Mouse (Mus musculus) ovary, postnatal 36 days (tissue): Measurements from ENCODE around the gene Tnpo3.

Experiments
- DNase-seq: peaks from one replicate; pipeline ENCODE4 v3.0.0; 2022; ENCODE audit warnings: low spot score, mixed read lengths

Tnpo3 gene

DNA sequence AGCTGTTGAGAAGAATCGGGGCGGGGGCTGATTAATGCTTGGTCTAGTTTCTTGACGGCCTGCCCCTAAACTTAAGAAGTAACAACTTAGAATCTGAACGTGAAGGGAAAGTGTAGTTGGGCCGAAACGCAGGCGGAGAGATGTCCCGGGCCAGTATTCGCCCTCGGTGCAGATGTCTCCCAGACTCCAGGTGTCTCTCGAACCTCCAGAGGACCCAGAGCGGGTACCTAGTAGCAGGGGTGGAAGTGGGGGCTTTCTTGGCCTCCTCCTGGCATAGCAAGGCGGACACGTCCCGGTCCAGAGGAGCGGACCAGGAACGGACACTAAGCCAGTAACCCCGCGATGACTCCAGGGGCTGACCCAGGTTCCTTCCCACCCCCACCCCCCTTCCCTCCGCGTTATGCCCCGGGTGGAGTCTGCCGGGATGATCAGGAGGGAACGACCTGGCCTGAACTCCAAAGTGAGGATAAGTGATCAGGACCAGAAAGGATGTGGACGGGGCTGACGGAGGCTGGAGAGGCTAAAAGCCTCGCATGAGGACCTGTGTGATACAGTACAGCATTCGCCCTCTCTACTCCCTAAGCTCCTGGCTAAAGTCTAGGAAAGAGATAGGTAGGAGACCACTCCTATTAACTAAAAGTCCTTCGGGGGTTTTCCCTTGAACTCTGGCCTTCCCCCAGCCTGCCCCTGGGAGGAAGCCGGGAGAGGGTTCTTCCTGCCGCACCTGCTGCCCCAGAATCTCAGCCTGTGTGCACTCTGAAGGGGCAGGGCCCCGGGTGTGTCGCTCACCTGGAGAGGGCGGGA is 82.1 kb downstream of the Tnpo3 start:
- DNase-seq, result no peak

GRCm38 (mm10) chr6:29526281-29527251 is 83.1 kb downstream of the Tnpo3 start, which contains the start of gene Irf5:
Gene Irf5, plus strand, starts transcription at chr6:29526625.
- no peak for DNase-seq

- DNase-seq, result no peak
Measured at GRCm38 (mm10) chr6:29525256-29525655, 84.4 kb downstream of the Tnpo3 start.

GRCm38 (mm10) chr6:29524034-29524489 is 85.6 kb downstream of the Tnpo3 start:
- no peak for DNase-seq

- DNase-seq, result no peak
Measured at GRCm38 (mm10) chr6:29523301-29524033, 86.2 kb downstream of the Tnpo3 start.

DNA sequence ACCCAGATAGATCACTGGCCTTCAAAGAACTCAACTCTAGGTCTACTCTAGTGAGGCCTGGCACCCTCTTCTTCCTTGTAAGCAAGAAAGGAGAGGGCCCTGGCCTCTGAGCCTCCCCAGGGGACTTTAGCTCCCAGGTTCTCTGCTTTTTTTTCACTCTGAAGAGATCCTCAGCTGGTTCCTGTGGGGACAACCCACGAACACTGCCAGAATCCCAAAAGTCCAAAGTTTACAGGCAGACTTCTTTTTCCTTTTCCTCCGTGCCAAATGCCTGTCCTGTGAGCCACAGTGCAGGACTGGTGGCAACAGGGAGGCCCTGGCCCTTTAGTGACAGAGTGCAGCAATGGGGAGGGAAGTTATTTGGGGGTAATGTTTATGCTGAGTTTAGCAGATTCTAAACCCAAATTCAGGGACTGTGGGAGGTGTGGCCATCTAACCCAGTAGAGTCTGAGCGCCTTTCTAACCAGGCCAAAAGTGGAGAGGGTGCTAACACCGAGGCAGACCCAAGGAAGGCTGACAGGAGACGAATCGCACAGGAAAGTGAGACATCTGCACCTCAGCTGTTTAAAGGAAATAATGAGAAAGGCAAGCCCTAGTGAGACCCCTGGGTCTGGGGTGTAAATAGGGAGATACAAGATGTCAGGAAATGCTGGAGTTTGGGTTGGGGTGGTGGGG is 86.9 kb downstream of the Tnpo3 start:
- DNase-seq, result no peak

DNA sequence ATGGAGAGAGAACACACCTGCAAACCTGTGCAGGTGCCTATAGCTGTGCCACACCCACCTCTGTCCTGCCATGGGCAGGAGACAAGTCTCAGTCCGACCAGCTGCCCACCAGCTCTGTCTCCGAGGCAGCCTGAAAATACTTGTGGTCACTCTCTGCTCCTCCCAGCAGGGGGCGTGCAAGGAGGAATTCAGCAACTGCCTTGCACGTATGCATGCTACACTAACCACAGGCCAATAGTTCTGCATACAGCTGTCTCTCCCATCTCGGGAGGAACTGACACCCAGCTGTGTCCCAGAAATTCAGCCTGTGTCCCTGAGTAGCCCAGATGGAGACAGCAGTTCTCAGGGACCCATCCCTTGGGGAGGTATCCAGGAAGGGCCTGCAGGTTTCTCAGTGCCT is 92.5 kb downstream of the Tnpo3 start:
- DNase-seq, result peak; percentile 74

GRCm38 (mm10) chr6:29513284-29513683 is 96.4 kb downstream of the Tnpo3 start:
- DNase-seq, result no peak

GRCm38 (mm10) chr6:29509086-29509485 is 100.6 kb downstream of the Tnpo3 start:
- no peak for DNase-seq

DNA sequence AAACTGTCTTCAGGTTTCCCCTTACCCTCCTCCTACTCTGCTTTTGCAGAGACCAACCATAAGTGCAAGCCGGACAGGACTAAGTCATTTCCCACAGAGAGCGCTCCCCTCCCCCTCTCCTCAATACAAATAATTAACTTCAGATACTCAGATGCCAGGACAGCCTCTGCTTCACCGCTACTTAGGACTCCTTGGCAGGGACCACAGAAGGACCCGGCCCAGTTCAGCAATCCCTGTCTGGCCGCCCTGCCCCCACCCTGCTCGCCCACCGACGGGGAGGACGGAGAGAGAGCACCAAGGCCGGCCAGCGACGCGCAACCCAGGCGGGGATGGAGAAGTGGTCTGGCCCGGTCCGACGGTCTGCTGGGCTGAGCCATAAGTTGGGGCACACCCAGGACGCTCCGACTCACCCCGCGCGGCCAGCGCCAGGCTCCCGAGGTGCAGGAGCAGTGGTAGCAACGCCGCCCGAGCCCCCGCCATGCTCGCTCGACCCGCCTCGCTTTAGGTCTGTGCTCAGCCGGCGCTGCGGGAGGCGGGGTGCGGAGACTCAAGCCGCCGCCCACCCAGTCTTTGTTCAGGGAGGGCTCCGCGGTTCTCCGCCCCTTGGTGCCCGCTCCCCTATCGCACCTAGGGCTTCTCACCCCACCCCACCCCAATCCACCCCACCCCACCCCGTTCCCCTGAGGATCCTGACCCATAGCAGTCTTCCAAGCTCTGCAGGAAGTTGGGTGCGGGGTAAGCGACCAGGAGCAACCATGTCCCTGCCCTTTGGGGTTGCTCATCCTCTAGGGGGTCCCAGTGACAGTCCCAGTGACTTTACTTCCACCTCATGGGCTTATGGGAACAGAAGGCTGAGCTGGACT is 102.0 kb downstream of the Tnpo3 start, which contains the start of gene Kcp:
TSS of gene Kcp (minus strand) at position 506 of the 863 bp plus-strand sequence.
- peak; percentile 36 for DNase-seq

DNA sequence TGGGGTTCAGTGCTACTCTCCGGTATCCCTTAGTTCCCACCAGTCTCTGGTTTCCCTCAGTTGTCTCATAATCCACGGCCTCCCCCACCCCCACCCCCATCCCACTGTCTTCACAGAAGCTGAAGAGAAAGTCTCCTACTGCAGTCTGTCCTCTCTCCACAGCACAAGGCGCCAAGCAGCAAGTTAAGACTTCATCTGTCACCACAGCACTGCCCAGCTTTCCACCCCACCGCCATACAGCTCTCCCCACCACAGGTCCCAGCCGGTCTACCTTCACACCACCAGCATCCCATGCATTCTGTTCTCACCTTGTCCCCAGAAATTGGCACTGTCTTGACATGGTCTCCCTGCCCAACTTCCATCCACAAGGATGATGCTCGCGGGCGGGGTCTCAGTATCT is 102.9 kb downstream of the Tnpo3 start:
- no peak for DNase-seq

GRCm38 (mm10) chr6:29505493-29505892 is 104.2 kb downstream of the Tnpo3 start:
- no peak for DNase-seq

GRCm38 (mm10) chr6:29501599-29501998 is 108.1 kb downstream of the Tnpo3 start:
- no peak for DNase-seq

- no peak for DNase-seq
Measured at GRCm38 (mm10) chr6:29500810-29501209, 108.9 kb downstream of the Tnpo3 start.

DNA sequence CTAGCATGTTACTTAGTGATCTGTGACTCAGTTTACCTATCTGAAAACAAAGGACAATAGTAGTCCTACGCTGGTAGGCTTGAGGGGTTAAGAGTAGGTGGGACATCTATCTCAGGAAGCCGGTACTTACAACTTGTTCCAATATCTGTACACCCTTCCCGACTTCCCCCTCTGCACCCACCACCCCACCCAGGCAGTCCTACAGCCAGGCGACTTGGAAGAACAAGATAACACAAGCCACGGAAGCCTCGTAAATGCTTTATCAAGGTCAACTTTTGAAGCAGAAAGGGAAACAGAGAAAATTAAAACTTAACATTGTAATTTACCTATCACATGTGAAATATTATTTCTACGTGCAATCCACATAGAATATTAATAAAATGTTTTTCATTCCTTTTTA is 109.5 kb downstream of the Tnpo3 start:
- no peak for DNase-seq

DNA sequence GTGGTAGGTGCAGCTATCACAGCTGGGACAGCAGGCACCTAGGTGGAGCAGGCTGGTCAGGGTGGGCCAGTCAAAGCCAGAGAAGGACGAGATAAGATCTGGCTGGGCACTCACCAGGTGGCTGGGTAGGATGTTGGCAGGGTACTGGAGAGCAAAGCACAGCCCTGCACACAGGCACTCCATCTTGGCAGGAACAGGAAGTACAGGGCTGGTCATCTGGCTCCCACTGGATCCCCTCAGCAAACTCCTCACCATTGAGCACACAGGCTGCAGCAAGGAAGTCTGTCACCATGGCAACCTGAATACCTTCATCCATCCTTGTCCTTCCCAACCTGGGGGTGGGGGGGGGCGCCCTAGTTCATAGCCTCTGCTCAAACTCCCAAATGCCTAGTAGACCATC is 111.9 kb downstream of the Tnpo3 start:
- DNase-seq, result no peak

DNA sequence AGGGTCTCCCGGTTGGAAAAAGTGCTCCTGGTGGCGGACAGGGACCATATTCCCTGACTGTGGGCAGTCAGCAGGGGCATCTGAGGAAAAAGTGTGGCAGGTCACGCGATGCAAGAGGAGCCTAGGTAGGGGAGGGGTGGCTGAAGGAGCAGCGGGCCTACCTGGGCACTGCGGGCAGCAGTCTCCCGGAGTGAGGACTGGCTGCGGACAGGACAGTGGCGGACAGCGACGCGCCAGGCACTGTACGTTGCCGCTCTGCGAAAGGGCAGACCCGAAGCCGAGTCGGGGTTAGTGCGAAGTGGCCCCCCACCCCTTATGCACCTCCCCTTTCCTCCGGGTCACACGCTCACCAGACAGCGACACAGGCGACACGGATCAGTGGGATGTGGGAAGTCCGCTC is 113.4 kb downstream of the Tnpo3 start:
- no peak for DNase-seq

GRCm38 (mm10) chr6:29494101-29494500 is 115.6 kb downstream of the Tnpo3 start:
- peak; percentile 55 for DNase-seq
